Mouse (Mus musculus) E14TG2a.4 (cell line): ENCODE results near the gene Inha.

ENCODE experiments used
- CTCF ChIP-seq: conservative IDR thresholded peaks from 2 replicates; pipeline ENCODE4 v1.5.1; 2014; ENCODE audit warnings: low read length
- NANOG ChIP-seq: IDR thresholded peaks from 2 replicates; pipeline ENCODE4 v1.6.1; 2014; ENCODE audit warnings: borderline replicate concordance, low read length, mixed read lengths
- POU5F1 ChIP-seq: IDR thresholded peaks from 2 replicates; pipeline ENCODE4 v1.6.1; 2014; ENCODE audit warnings: low read length, borderline replicate concordance

DNA sequence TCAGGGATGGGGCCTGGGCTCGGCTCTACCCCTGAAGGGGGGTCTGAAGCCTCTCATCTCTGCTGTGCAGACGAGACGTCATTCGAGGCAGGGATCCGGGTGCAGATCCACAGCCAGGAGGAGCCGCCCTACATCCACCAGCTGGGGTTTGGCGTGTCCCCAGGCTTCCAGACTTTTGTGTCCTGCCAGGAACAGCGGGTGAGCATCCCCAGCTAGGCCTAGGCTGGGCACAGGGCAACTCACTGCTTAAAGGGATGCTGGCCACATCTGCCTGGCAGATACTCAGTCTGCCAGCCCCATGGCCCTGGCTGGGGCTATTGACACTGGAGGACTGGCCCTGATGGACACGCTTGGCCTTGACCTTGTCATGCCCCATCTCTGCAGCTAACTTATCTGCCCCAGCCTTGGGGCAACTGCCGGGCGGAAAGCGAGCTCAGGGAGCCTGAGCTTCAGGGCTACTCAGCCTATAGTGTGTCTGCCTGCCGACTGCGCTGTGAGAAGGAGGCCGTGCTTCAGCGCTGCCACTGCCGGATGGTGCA, 37.5 kb upstream of the Inha start:
- TF ChIP-seq POU5F1 (no peak), CTCF (no peak), NANOG (no peak)
